Mouse (Mus musculus): Measurements from ENCODE around the gene Shisa9. TPM values are rescaled to one million over a fixed set of nuclear protein-coding genes. Genes with fewer than 3 reads are reported as not detected.

Shisa9 gene
- polyA plus RNA-seq, 1 experiment from 2014 or later = 16.9 TPM

DNA sequence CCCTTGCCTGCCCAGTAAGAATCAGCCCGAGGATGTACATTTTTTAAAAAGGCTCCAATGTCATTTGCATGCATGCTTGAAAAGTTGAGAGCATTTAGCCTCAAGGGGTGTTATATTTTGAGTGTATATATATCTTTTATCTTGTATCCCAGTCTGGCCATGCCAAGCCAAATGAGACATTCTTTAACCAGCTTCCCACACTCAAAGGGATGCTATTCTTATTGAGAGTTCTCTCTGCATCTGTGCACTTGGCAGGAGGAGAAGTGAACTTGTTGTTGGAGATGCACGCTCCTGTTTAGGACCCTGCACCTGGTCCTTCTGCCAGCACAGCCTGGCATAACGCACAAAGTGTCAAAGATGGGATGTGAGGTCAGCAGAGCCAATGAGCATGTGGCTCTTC is 135.6 kb downstream of the Shisa9 start:
- Histone ChIP-seq H3K9ac (ENCODE audit: low read depth, low read length) (no peak overlapping the region), H3K4me1 (ENCODE audit: control insufficient read depth, insufficient read depth, low read length) (peaks cover 10% of the 10 kb centered on the region), H3K4me2 (ENCODE audit: low read length) (no peak overlapping the region), H3K27me3 (ENCODE audit: control insufficient read depth, insufficient read depth, low read depth, low read length) (no peaks in the 10 kb centered on the region), H3K27ac (ENCODE audit: low read length) (no peak overlapping the region), H3K36me3 (ENCODE audit: control insufficient read depth, insufficient read depth, low read length) (no peaks in the 10 kb centered on the region), H3K9me3 (replicated peaks; ENCODE audit: control insufficient read depth, low read length, poor library complexity, severe bottlenecking) (no peaks in the 10 kb centered on the region), H3K4me3 (ENCODE audit: low read depth, low read length) (no peak overlapping the region)
- ATAC-seq = no peak
- WGBS = 76% methylated on average over 3 of the region's 3 CpGs

DNA sequence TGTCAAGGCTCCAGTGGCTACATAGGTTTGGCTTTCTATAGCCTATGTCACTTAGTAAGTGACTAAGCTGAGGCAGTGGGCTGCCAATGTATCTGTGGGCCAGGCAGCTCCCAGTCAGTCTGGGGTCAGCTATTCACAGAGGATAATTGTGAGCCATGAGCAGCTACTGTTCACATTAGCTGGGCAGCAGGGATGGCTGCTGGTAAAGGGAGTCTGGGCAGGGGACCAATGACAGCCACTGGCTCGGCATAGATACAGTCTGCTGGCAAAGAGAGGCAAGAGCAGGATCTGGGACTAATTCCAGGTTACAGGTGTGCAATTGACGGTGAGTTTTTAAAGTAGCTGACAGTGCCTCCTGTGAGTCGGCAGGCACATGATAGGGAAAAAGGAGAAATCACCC is 145.9 kb downstream of the Shisa9 start:
- no peaks in the 10 kb centered on the region for H3K4me1 ChIP-seq (ENCODE audit: control insufficient read depth, insufficient read depth, low read length)
- WGBS = 75% methylated on average over 3 of the region's 3 CpGs

DNA sequence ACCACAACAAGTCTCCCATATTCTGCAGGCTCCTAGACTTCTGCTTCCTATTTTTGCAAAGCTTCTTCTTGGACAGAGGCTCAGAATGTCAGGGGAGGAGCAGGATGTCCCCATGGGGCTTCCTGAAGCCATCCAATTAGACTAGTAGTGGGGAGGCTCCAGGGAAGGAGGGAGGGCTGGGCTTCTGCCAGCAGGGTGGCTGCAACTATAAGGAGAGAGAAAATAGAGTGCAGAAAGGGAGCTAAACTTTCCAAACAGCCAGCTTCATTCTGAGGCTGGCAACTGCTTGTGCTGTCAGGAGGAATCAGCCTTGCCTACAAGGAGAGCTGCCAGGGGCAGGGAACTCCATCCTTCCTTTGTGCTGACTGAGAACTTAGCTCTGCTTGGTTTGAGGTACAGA is 162.8 kb downstream of the Shisa9 start:
- Histone ChIP-seq H3K27me3 (ENCODE audit: control insufficient read depth, insufficient read depth, low read depth, low read length) (no peaks in the 10 kb centered on the region), H3K36me3 (ENCODE audit: control insufficient read depth, insufficient read depth, low read length) (no peaks in the 10 kb centered on the region), H3K4me2 (ENCODE audit: low read length) (no peak overlapping the region), H3K4me1 (ENCODE audit: control insufficient read depth, insufficient read depth, low read length) (peaks cover 5% of the 10 kb centered on the region; the same call in 1 of the 2 replicates), H3K9me3 (replicated peaks; ENCODE audit: control insufficient read depth, low read length, poor library complexity, severe bottlenecking) (no peaks in the 10 kb centered on the region), H3K9ac (ENCODE audit: low read depth, low read length) (no peak overlapping the region), H3K27ac (ENCODE audit: low read length) (peak overlapping the region; percentile 53; the same call in 1 of the 2 replicates), H3K4me3 (ENCODE audit: low read depth, low read length) (no peak overlapping the region)
- peak; percentile 58; the same call in 1 of the 2 replicates for ATAC-seq

More for the DNA sequence above, 145.9 kb downstream of the Shisa9 start:
- Histone ChIP-seq H3K36me3 (ENCODE audit: control insufficient read depth, insufficient read depth, low read length) (no peaks in the 10 kb centered on the region), H3K4me3 (ENCODE audit: low read depth, low read length) (no peak overlapping the region), H3K9me3 (replicated peaks; ENCODE audit: control insufficient read depth, low read length, poor library complexity, severe bottlenecking) (no peaks in the 10 kb centered on the region), H3K4me2 (ENCODE audit: low read length) (no peak overlapping the region), H3K27me3 (ENCODE audit: control insufficient read depth, insufficient read depth, low read depth, low read length) (no peaks in the 10 kb centered on the region), H3K9ac (ENCODE audit: low read depth, low read length) (no peak overlapping the region), H3K27ac (ENCODE audit: low read length) (no peak overlapping the region)
- ATAC-seq = no peak

DNA sequence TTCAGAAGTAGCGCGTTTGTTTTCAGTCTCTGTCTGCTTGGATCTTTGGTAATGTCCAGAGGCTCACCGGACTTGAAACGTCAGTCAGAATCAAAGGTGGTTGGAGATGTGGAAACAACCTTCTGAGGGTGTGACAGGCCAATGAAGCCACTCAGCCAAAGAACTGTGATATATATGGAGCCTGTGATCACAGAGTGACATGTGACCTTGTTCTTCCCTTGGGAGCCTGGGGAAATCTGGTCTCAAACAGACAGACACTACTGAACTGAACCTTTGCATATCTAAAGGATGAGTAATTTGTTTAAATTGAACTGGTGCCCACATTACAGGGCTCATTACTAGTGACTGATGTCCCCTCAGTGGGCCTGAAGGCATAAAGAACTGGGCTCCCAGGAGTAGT is 168.1 kb downstream of the Shisa9 start:
- Histone ChIP-seq H3K36me3 (ENCODE audit: control insufficient read depth, insufficient read depth, low read length) (no peaks in the 10 kb centered on the region), H3K9ac (ENCODE audit: low read depth, low read length) (no peak overlapping the region), H3K4me3 (ENCODE audit: low read depth, low read length) (no peak overlapping the region), H3K9me3 (replicated peaks; ENCODE audit: control insufficient read depth, low read length, poor library complexity, severe bottlenecking) (no peaks in the 10 kb centered on the region), H3K27ac (ENCODE audit: low read length) (no peak overlapping the region), H3K4me2 (ENCODE audit: low read length) (no peak overlapping the region), H3K4me1 (ENCODE audit: control insufficient read depth, insufficient read depth, low read length) (0 out of 2 replicates have a peak, but pooled peaks cover 2% of the 10 kb centered on the region), H3K27me3 (ENCODE audit: control insufficient read depth, insufficient read depth, low read depth, low read length) (no peaks in the 10 kb centered on the region)
- ATAC-seq = no peak
- WGBS = 48% methylated on average over 4 of the region's 4 CpGs

DNA sequence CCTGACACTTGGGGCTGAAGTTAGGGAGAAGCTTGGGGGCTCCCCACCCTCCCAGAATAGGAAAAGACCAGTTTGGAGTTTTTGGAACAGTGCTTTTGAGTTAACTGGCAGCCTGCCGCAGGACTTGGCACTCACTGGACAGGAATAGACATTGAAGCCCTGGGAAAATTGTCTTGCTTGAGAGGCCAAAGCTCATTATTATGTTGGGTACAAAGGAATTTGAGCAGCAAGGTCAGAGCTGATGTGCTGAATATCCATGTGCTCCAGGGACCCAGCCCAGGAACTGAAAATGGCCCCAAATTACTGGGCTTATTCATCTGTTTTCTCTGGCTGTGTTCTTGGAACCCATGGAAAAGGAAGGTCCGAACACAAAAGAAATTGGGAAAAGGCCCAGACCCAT is 170.6 kb downstream of the Shisa9 start:
- H3K4me1 ChIP-seq (ENCODE audit: control insufficient read depth, insufficient read depth, low read length) = 0 out of 2 replicates have a peak, but pooled peaks cover 2% of the 10 kb centered on the region
- no peak overlapping the region for H3K4me3 ChIP-seq (ENCODE audit: low read depth, low read length)
- no peaks in the 10 kb centered on the region for H3K9me3 ChIP-seq (replicated peaks; ENCODE audit: control insufficient read depth, low read length, poor library complexity, severe bottlenecking)
- WGBS = 68% methylated on average over 2 of the region's 2 CpGs
- H3K27ac ChIP-seq (ENCODE audit: low read length) = no peak overlapping the region
- H3K27me3 ChIP-seq (ENCODE audit: control insufficient read depth, insufficient read depth, low read depth, low read length) = no peaks in the 10 kb centered on the region
- 0 out of 2 replicates have a peak, but pooled peaks have one; percentile 21 for ATAC-seq
- no peak overlapping the region for H3K9ac ChIP-seq (ENCODE audit: low read depth, low read length)
- H3K36me3 ChIP-seq (ENCODE audit: control insufficient read depth, insufficient read depth, low read length) = no peaks in the 10 kb centered on the region
- no peak overlapping the region for H3K4me2 ChIP-seq (ENCODE audit: low read length)

DNA sequence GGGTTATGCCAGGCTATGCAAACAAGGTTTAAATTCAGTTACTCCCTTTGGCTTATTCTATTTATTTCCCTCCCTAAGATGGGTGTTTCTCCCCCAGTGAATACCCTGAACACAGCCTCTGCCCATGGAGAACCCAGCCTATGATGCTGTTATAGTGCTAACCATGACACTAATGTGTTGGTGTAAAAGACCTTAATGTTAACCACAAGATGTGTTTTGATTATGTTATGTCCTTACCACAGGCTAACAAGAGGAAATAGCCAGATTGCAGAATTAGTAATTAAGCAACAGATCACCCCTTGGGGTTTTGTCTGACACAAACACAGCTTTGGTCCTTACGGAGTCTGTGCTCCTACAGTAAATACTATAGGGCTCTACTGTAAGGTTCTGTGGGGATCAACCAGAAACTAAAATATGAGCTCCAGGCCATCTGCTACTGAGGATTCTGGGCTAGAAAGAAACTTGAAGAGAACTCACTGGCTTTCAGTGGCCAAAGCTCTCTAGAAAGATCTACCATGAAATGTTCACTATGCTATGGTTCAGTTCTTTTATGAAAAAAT is 189.6 kb downstream of the Shisa9 start:
- Histone ChIP-seq H3K27ac (ENCODE audit: low read length) (no peak overlapping the region), H3K4me1 (ENCODE audit: control insufficient read depth, insufficient read depth, low read length) (no peaks in the 10 kb centered on the region), H3K27me3 (ENCODE audit: control insufficient read depth, insufficient read depth, low read depth, low read length) (no peaks in the 10 kb centered on the region), H3K36me3 (ENCODE audit: control insufficient read depth, insufficient read depth, low read length) (no peaks in the 10 kb centered on the region), H3K9ac (ENCODE audit: low read depth, low read length) (no peak overlapping the region), H3K9me3 (replicated peaks; ENCODE audit: control insufficient read depth, low read length, poor library complexity, severe bottlenecking) (no peaks in the 10 kb centered on the region), H3K4me2 (ENCODE audit: low read length) (no peak overlapping the region), H3K4me3 (ENCODE audit: low read depth, low read length) (no peak overlapping the region)
- 82% methylated on average over 1 of the region's 1 CpGs for WGBS
- no peak for ATAC-seq

DNA sequence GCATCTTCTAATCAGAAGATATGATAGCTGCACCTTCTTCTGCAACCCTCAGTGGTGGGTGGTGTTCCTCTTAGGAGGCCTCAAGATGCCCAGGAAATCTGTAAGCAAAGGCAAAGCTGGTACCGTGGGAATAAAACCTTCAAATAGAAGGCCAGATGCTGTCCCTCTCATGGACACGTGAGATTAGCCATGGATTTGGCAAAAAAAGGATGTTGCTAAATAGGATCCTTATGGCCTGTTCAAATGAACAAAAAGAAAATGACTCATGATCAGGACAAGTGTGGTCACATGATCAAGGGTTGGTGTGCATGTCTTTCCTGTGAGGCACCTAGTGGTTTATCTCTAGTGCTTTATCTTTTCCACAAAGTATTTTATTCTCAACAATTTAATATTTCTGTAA is 194.1 kb downstream of the Shisa9 start:
- Histone ChIP-seq H3K4me3 (ENCODE audit: low read depth, low read length) (no peak overlapping the region), H3K9ac (ENCODE audit: low read depth, low read length) (no peak overlapping the region), H3K4me2 (ENCODE audit: low read length) (no peak overlapping the region), H3K36me3 (ENCODE audit: control insufficient read depth, insufficient read depth, low read length) (no peaks in the 10 kb centered on the region), H3K4me1 (ENCODE audit: control insufficient read depth, insufficient read depth, low read length) (no peaks in the 10 kb centered on the region), H3K9me3 (replicated peaks; ENCODE audit: control insufficient read depth, low read length, poor library complexity, severe bottlenecking) (no peaks in the 10 kb centered on the region), H3K27ac (ENCODE audit: low read length) (no peak overlapping the region), H3K27me3 (ENCODE audit: control insufficient read depth, insufficient read depth, low read depth, low read length) (no peaks in the 10 kb centered on the region)
- WGBS = 83% methylated on average over 2 of the region's 2 CpGs
- ATAC-seq = no peak

DNA sequence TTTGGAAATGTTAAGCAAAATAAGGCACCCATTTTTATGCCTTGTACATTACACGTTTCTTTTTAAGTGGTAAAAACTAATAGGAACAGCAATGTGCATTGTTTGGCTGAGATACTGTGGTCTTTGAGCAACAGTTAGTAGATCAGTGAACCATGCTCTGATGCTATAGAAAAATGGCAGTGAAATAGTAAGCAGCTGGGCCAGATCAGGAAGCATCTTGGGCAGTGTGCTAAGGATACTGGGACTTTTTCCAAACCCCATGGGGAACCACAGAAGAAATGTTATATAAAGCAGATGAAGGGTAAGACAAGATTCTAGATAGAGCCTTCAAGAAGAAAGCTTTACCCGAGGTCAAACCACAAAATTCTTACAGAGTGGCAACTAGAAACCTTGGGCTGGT is 205.8 kb downstream of the Shisa9 start:
- Histone ChIP-seq H3K36me3 (ENCODE audit: control insufficient read depth, insufficient read depth, low read length) (no peaks in the 10 kb centered on the region), H3K4me2 (ENCODE audit: low read length) (no peak overlapping the region), H3K4me1 (ENCODE audit: control insufficient read depth, insufficient read depth, low read length) (no peaks in the 10 kb centered on the region), H3K27ac (ENCODE audit: low read length) (no peak overlapping the region), H3K27me3 (ENCODE audit: control insufficient read depth, insufficient read depth, low read depth, low read length) (no peaks in the 10 kb centered on the region), H3K9me3 (replicated peaks; ENCODE audit: control insufficient read depth, low read length, poor library complexity, severe bottlenecking) (no peaks in the 10 kb centered on the region), H3K9ac (ENCODE audit: low read depth, low read length) (no peak overlapping the region), H3K4me3 (ENCODE audit: low read depth, low read length) (no peak overlapping the region)
- ATAC-seq = no peak
- WGBS = 79% methylated on average over 2 of the region's 2 CpGs

DNA sequence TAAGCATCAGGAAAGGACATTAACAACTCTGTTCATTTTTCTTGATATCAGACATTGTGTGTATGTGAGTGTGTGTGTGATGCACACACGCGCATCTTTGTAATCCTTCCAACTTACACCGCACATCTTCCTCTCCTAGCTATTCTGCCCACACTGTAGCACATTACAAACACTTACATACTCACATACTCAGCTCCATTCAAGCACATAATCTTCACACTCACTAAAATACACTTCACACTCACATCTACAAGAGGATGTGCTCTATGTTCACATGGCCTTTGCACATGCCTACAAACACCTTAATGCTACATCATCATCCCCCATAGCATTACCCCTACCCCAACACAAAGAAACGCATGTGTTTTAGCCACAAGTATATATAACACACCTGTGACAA is 212.9 kb downstream of the Shisa9 start:
- 98% methylated on average over 4 of the region's 4 CpGs for WGBS
- Histone ChIP-seq H3K36me3 (ENCODE audit: control insufficient read depth, insufficient read depth, low read length) (no peaks in the 10 kb centered on the region), H3K4me1 (ENCODE audit: control insufficient read depth, insufficient read depth, low read length) (no peaks in the 10 kb centered on the region), H3K27me3 (ENCODE audit: control insufficient read depth, insufficient read depth, low read depth, low read length) (no peaks in the 10 kb centered on the region), H3K9ac (ENCODE audit: low read depth, low read length) (no peak overlapping the region), H3K27ac (ENCODE audit: low read length) (no peak overlapping the region), H3K9me3 (replicated peaks; ENCODE audit: control insufficient read depth, low read length, poor library complexity, severe bottlenecking) (no peaks in the 10 kb centered on the region), H3K4me2 (ENCODE audit: low read length) (no peak overlapping the region), H3K4me3 (ENCODE audit: low read depth, low read length) (no peak overlapping the region)
- ATAC-seq = no peak
